Mouse (Mus musculus) heart, postnatal 0 days (tissue): ENCODE measurements around the gene Decr2.

ENCODE experiments used
- CTCF ChIP-seq: IDR thresholded peaks from 2 replicates; pipeline ENCODE4 v1.5.1; 2016; ENCODE audit warnings: antibody characterized with exemption, control low read depth, low read depth
- EP300 ChIP-seq: IDR thresholded peaks from 2 replicates; pipeline ENCODE4 v1.6.1; 2016; ENCODE audit warnings: antibody characterized with exemption, low read depth

DNA sequence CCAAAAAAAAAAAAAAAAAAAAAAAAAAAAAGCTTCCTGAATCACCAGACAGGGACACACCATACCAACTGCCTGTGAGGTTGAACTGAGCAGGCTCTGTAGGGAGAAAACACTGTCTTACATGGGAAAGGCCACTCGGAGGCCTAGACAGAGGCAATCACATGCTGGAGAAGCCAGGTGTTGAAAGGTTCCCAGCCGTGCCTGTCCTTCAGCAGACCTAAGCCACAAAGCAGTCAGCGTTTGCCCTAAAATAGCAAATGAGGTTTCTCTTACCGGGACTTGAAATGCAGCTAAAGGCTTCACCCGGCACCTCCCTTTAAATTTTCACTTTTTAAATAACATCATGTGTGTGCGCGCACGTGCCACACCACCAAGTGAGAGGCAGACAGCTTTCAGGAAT is 42.0 kb downstream of the Decr2 start:
- TF ChIP-seq CTCF (no peak), EP300 (no peak)
